Mouse (Mus musculus) A20 (cell line): Measurements from ENCODE around the gene Polg2.
"Not testable (repeated sequence)": the region's sequence is repeated elsewhere in the genome, so short reads cannot be mapped to it uniquely, and the experiment has no call there.

Source experiments
- DNase-seq: peaks from one replicate; pipeline ENCODE4 v3.0.0-alpha.2; 2011; ENCODE audit warnings: low read depth, low spot score

Gene Polg2

DNA sequence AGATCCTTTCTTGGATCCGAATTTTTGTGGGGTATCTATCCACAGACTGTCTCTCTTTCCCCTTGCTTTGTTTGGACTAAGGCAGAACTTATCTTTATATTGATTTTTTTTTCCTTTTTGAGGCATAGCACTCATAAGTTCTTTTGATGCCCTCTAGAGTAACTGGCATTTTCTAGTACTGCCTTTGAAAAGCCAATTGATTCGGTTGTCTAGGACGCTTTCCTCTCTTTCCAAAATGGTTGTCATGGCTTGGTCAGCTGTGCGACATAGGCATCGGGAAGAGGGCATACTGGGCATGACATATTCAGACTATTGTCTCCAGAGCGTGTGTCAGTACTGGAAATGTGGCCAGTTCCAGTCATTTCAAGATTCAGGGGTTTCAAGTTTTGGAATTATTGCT, 10.3 kb upstream of the Polg2 start:
- DNase-seq: no peak

GRCm38 (mm10) chr11:106788775-106789459, 9.6 kb upstream of the Polg2 start, which contains the start of the genes Ddx5 and Cep95:
Gene Ddx5 (minus strand): TSS chr11:106789185.
Gene Cep95 (plus strand): TSS chr11:106789252.
- DNase-seq: peak; percentile 100

- DNase-seq: peak; percentile 99
These were observed 8.9 kb upstream of the Polg2 start for GRCm38 (mm10) chr11:106788026-106788774.

DNA sequence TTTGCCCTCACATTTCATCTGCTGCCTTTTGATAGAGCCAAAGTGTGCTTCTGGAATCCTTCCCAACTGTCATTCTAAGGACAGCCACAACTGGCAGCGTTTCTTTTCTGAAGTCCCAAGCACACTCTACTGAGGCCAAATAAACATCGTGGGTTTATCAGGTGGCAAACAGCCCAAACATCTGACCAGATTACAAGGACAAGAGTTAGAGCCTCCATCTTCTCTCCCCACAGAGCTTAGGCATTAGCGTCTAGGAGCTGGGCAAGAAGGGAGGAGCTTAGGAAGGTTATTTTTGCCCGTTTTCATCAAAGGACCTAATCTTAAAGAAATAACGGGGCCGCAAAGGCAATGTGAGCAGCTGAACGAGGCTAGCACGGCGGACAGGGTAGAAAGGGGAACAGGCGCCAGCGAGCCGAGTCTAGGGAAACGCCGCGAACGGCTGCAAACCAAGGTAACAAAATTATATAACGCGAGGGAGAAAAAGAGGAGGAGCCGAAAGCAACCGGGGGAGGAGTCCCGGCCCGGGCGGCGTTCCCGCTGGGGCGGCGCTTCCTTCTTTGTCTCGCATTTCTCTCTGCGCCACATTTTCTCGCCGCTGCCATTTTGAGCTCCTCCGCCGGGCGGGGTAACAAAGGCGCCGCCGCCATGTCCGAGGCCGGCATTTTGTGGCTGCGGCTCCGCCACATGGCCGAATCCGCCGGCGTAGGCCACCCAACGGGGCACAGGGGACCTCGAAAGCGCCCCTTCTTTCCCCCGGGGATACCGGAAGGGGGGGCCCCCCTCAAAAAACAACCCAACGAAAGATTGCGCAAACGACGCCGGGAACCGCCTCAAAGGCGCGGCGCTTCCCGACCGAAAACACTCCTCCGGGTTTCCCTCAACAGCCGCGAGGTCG, 8.0 kb upstream of the Polg2 start:
- peak; percentile 92 for DNase-seq

DNA sequence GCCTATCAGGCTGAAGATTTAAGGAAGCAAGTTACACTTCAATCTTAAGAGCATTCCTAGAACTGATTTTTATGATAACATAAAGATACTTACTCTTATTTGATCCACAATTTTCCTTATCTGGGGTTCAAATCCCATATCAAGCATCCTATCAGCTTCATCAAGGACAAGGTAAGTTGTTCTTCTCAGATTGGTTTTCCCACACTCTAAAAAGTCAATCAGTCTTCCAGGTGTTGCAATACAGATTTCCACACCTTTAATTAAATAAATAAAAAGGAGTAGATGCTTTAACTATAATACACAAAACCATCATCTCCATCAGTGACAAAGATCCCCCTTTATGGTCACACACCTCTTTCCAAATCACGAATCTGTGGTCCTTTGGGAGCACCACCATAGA, 5.7 kb upstream of the Polg2 start:
- DNase-seq: no peak

DNA sequence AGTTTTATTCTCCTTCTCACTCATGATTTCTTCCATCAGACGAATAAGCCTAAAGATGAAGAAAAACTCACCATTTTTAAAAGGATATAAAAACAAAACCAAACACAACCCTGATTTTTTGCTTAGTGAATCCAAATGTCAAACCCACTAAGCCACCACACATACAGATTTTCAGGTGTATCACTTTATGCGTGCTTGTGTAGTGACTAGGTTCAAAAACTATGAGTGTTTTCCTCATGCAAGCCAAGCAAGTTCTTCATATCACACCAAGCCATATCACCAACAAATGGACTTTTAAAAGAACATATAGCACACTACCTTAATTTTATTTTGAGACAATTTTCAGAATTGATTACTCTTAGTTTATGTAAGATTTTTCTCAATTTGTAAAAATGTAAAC, 5.1 kb upstream of the Polg2 start:
- no peak for DNase-seq

GRCm38 (mm10) chr11:106782841-106783764, 3.8 kb upstream of the Polg2 start:
- no peak for DNase-seq

- DNase-seq: not testable (repeated sequence)
These were observed 2.9 kb upstream of the Polg2 start for GRCm38 (mm10) chr11:106782271-106782670.

- DNase-seq: no peak
These were observed 1.4 kb upstream of the Polg2 start for GRCm38 (mm10) chr11:106780590-106781220.

- no peak for DNase-seq
These were observed 720 bp upstream of the Polg2 start for GRCm38 (mm10) chr11:106780089-106780425.

DNA sequence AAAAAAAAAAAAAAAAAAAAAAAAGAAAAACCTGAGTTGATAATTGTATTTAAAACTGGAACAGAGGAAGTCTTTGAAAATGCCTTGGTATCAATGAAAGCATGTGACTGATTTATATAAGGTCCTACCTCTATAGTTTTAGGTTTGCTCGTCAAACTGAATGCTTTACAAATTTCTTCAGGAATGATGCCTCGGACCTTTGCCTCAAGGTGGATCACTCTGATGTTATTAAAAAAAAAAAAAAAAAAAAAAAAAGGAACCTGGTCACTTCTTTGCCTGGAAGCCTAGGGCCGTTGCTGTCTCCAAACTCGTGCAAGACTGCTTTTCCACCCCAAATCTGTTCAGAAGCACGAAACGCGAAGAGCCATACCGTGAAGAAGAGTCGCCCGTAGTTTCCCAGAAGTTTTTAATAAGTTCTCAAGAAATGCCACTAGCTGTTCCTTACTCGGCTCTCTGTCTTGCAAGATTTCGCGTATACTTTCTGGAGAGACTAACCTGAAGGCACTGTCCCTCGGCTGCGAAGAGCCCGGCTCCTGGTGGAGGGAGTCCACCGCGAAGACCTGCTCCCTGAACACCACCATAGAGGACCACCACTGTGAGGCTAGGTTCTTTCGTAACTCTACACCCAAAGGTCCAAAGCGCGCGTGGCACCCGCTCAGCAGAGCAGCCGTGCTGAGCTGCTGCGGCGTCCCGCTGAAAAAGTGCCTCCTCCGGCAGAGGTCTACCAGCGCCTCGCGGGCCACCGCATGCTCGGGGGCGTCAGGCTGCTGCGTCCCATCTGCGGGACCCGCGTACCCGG, 549 bp downstream of the Polg2 start:
- no peak for DNase-seq

- DNase-seq: no peak
These were observed 1.2 kb downstream of the Polg2 start for GRCm38 (mm10) chr11:106778132-106778531.

GRCm38 (mm10) chr11:106777395-106777794, 1.9 kb downstream of the Polg2 start:
- no peak for DNase-seq

DNA sequence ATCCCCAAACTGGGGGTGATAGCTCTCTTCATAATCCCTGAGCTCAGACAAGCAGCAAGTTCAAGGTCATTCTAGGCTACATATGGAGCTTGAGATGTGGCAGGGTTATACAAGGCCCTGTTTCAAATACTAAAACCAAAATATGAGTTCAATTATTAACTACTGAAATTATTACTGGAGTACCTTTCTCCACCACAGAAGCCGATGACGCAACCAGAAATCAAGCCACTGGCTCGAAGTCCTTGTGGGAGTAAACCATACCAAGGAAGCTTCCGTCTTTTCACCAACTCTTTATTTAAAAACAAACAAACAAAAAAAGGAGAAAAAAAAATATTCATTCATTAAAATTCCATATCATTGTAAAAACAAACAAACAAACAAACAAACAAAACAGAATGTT, 2.4 kb downstream of the Polg2 start:
- no peak for DNase-seq

DNA sequence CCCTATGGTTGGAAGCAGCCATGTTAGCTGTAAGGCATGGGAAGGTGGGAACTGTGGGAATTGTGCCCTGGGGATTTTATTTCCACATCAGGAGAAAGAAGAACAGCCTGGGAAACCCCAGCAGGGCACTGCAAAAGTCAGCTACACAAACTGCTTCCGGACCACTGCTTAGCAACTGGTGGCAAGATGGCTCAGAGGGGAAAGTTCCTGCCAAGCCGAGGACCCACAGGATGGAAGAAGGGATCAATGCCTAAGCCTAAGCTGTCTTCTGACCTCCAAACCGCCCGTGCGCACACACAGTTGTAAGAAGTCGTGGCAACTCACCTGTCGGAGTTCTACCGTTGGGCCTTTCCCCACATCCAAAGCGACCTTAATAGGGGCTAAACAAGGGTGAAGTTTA, 6.3 kb downstream of the Polg2 start:
- DNase-seq: no peak

DNA sequence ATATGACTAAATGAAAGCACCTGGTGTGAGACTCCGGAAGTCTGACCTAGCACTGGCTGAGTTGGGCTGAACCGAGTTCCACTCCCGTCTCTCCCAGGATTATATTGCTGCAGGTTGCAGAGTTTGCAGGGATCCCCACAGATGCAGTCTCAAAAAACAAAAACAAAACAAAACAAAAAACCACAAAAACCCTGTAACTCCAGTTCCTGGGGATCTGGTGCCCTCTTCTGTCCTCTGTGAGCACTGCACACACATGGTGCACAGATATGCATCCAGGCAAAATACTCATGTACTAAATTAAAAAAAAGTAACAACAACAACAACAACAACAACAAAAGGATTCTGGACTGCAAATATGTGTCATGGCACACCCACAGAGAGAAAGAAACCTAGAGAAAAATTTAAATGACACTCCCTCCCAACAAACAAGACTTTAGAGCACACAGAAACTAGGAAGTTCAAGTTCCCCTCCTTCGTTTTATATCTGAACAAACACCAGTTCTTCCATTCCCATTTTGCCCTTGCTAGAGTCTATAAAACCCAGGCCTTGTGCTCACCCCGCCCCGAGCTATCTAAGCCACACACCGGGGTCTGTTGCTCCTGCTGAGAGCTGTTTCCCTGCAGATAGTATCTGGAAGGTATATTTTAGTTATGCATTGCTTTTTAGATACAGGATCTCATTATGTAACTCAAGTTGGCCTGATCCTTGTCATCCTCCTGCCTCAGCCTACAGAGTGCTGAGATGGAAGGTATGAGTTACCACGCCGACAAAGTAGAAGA, 9.0 kb downstream of the Polg2 start:
- DNase-seq: peak; percentile 60

DNA sequence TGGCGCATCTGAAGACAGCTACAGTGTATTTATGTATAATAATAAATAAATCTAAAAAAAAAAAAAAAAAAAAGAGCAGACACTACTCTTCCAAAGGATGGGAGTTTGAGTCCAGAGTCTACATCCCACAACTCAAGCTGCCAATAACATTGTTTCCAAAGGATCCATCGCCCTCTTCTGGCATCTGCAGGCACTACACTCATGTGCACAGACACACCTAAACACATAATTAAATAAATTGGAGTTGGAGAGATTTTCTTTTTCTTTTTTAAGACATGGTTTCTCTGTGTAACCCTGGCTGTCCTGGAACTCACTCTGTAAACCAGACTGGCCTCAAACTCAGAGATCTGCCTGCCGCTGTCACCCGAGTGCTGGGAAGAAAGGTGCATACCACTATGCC, 11.8 kb downstream of the Polg2 start:
- DNase-seq: no peak

DNA sequence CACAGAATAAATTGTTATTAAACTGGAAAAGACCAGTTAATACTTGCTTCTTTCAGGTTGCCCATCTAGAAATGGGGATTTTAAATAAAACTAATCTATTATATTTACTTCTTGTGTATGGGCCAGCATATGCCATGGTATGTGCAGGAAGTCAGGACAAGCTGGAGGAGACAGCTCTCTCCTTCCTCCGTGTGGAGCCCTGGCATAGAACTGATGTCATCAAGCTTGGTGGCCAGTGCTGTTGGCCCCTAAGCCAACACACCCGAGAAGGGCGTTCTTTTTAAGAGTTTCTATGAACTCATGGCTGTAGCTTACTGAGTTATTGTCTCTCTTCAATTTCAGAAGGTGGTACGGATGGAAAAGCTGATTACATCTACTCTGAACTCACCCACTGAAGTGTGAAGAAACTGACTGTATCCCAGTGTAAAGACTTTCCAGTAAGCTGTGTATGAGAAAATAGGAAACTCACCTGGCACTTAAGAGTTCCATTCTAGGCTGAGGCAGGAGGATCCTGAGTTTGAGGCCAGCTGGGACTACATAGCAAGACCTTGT, 12.7 kb downstream of the Polg2 start:
- no peak for DNase-seq

GRCm38 (mm10) chr11:106762800-106763185, 16.5 kb downstream of the Polg2 start:
- no peak for DNase-seq
